Mouse (Mus musculus): Measurements from ENCODE around the gene Tmem217. TPM values are rescaled to one million over a fixed set of nuclear protein-coding genes. Genes with fewer than 3 reads are reported as not detected.
"Not testable (repeated sequence)": the region's sequence is repeated elsewhere in the genome, so short reads cannot be mapped to it uniquely, and the experiment has no call there.

Tmem217 gene
- polyA plus RNA-seq, 1 experiment from 2014 or later: 0.33 TPM

DNA sequence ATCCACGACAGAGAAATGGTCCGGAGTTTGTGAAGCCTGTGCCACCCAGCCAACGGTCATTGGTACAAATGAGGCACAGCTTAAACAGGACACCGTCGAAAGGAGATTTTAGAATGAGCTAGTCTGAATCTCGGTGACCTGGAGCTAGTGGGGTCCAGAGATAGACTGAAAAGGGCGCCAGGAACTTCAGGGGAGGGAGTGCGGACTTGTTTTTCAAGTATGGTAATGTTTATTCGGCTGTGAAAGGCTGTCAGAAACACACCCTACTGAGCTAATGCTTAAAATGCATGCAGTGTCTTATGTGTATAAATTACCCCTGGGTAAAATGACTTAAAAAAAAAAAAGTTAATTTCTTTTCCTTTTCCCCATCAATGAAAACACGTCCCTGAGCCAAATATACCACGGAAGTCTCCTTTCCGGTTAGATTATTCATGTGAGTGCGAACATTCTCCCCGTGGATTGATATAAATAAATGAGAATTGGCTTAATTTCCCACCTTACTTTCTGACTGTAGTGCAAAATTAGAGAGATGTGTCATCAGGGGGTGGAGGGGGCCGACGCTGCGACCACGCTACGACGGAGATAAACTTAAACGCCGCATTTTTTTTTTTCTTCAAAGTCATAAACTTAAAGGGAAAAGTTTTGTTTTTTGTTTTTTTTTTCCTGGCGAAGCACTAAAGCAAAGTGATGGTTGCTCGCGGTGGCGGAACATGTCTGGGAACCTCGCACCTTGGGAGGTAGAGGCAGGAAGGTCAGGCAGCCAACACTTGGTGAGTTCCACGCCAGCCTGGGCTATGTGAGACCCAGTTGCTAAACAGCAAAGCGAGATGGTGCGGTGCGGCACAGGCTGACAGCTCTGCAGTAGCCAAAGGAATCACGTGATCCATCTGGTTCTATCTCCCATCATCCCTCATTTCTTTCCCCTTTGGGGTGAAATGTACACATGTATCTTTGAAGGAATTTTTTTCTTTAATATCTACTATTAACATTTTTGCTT is 49.2 kb downstream of the Tmem217 start:
- no peaks in the 10 kb centered on the region for H3K27me3 ChIP-seq
- TF ChIP-seq CTCF (IDR thresholded peaks at IDR 0.05): no peak
- DNase-seq (ENCODE audit: low read depth, low spot score) (no peak), ATAC-seq (no peak)
- ChIA-PET POLR2A (no interaction called here), CTCF (interaction anchor here (1.2 kb wide), 1 partner anchor 101 kb away, joined by 3 read pairs; no protein-coding TSS in a partner anchor)
- in situ Hi-C loops (cut with MboI; ENCODE audit: low pct_unique_long_range_greater_than_20kb): no loop called here

DNA sequence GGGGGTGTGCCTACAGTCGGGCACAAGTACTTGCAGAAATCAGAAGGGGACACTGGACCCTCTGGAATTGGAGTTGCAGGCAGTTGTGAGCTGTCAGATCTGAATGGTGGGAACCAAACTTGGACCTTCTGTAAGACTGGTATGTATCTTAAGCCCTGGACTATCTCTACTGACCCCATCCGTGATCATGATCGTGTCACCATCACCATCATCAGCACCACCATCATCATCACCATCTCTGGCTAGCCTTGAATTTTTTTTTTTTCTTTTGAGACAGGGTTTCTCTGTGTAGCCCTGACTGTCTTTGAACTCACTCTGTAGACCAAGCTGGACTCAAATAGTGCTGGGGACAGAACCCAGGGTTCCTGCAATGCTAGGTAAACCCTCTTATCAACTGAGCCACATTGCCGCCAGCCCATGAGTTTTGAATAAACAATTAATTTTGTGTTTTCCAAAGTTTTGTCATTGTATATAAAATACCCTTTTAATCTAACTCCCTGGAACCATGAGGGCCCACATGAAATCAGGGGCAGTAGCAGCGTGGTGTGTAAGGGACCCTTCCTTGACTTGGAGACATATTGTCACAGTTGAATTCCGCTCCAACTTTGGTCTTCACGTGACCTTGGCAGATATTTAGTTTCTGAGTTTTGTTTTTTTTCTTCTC is 50.0 kb downstream of the Tmem217 start:
- H3K27me3 ChIP-seq: no peaks in the 10 kb centered on the region
- ATAC-seq (no peak), DNase-seq (ENCODE audit: low read depth, low spot score) (no peak)
- ChIA-PET CTCF (interaction anchor here (1.2 kb wide), 1 partner anchor 100 kb away, joined by 3 read pairs; no protein-coding TSS in a partner anchor), POLR2A (no interaction called here)
- no peak for TF ChIP-seq CTCF (IDR thresholded peaks at IDR 0.05)
- in situ Hi-C loops (cut with MboI; ENCODE audit: low pct_unique_long_range_greater_than_20kb): no loop called here

DNA sequence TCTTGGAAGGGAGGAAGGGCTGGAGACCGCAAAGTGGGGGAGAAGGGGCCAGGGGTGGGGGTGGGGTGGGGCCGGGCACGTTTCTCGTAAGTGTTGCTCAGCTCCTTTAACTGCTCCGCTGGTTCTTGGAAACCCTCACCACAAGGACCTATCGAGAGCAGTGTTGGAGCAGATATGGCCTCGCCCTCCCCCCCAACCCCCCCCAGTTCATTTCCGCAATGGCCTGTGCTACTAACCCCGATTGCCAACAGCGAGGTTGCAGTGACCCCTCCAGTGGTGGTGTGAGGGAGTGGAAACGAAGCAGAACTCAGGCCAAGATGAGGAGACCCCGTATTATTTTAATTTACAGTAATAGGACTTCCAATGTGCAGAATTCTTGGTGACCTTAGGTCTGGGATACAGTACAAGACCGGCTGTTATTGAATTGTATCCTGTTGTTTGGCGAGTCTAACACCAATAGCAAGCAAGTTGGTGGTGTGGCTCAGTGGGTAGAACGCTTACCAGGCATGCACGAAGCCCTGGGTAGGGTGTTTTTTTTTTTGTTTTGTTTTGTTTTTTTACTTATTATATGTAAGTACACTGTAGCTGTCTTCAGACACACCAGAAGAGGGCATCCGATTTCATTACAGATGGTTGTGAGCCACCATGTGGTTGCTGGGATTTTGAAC is 51.2 kb downstream of the Tmem217 start:
- H3K27me3 ChIP-seq: no peaks in the 10 kb centered on the region
- in situ Hi-C loops (cut with MboI; ENCODE audit: low pct_unique_long_range_greater_than_20kb): no loop called here
- POLR2A ChIA-PET: no interaction called here
- TF ChIP-seq CTCF (IDR thresholded peaks at IDR 0.05): no peak
- DNase-seq (ENCODE audit: low read depth, low spot score) (no peak), ATAC-seq (no peak)
- CTCF ChIA-PET: interaction anchor here (0.8 to 1.4 kb wide), 2 partner anchors 10 to 130 kb away, joined by 3 read pairs; no protein-coding TSS in a partner anchor

DNA sequence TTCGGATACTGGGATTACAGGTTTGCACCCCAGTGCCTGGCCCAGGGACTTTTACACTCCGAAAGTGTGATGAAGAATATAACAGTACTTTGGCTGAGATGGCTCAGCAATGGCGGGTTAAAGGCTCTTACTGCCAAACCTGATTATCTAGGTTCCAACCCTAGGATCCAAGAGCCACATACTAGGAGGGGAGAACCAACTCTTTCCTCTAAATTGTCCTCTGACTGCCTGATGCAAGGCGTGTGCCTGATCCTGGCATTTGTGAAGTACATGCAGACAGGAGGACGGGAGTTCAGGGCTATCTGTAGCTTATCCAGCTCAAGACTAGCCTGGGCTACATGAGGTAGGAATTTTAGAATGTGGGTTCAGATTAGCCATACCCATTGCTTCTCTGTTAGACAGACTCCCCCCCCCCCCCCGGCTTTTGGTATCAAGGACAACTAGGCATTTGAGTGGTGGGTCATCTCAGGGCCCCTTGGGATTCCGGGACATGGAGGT is 51.9 kb downstream of the Tmem217 start:
- POLR2A ChIA-PET: no interaction called here
- DNase-seq (ENCODE audit: low read depth, low spot score) (no peak), ATAC-seq (no peak)
- no peak for TF ChIP-seq CTCF (IDR thresholded peaks at IDR 0.05)
- CTCF ChIA-PET: interaction anchor here (0.8 to 1.4 kb wide), 2 partner anchors 10 to 129 kb away, joined by 3 read pairs; no protein-coding TSS in a partner anchor
- no peaks in the 10 kb centered on the region for H3K27me3 ChIP-seq
- in situ Hi-C loops (cut with MboI; ENCODE audit: low pct_unique_long_range_greater_than_20kb): no loop called here

DNA sequence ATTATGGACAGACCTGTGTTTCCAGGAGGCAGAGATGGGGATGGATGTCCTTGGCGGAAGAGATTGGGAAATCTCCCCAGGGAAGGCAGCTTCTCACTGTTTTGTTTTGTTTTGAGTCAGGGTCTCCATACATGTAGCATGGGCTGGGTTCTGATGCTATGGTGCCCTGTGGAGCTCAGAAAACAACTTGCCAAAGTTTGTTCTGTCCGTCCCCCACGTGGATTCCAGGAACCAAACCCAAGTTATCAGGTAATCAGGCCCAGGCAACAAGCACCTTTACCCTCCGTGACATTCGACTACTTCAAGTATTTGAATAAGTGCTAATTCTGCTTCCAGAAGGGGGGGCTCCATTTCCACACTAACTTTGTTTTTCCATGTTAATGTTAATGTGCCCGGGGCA is 52.7 kb downstream of the Tmem217 start:
- no peak for ATAC-seq
- no peak for TF ChIP-seq CTCF (IDR thresholded peaks at IDR 0.05)
- ChIA-PET POLR2A (no interaction called here), CTCF (interaction anchor here (0.9 to 1.1 kb wide), 2 partner anchors 14 to 253 kb away, joined by 3 read pairs; no protein-coding TSS in a partner anchor)
- H3K27me3 ChIP-seq: no peaks in the 10 kb centered on the region
- in situ Hi-C loops (cut with MboI; ENCODE audit: low pct_unique_long_range_greater_than_20kb): no loop called here
- no peak for DNase-seq (ENCODE audit: low read depth, low spot score)

DNA sequence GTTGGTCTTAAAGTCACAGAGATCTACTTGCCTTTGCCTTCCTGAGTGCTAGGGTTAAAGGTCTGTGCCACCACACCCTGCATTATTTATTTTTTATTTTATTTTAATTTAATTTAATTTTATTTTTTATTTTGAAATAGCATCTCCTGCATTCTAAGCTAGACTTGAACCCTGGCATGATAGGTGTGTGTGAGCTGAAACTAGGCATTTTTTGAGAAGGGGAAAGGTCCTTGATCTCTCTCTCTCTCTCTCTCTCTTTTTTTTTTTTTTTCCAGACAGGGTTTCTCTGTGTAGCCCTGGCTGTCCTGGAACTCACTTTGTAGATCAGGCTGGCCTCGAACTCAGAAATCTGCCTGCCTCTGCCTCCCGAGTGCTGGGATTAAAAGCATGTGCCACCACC is 53.2 kb downstream of the Tmem217 start:
- DNase-seq (ENCODE audit: low read depth, low spot score); POLR2A ChIA-PET; H3K27me3 ChIP-seq; ATAC-seq; in situ Hi-C loops (cut with MboI; ENCODE audit: low pct_unique_long_range_greater_than_20kb): not testable (repeated sequence)
- CTCF ChIA-PET: interaction anchor here (0.9 to 1.1 kb wide), 2 partner anchors 14 to 252 kb away, joined by 3 read pairs; no protein-coding TSS in a partner anchor

DNA sequence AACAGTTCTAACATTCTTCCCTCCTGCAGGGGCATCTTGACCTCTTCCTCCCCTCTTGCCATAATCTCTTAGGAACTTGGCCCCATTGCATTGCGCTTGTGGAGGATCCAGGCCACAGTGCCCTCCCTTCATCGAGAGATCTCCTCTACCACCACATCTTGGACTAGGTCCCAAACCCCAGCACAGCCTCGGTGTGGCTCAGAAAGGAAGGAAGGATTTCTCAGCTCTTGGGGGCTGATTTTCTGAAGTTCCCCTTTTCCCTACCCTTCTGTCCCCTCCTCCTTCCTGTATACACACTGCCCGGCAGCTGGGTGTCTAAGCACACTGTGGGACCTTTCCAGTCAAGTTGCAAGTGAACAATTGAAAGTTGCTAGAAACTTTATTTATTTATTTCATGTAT is 54.2 kb downstream of the Tmem217 start:
- H3K27me3 ChIP-seq: no peaks in the 10 kb centered on the region
- in situ Hi-C loops (cut with MboI; ENCODE audit: low pct_unique_long_range_greater_than_20kb): no loop called here
- ChIA-PET POLR2A (no interaction called here), CTCF (no interaction called here)
- no peak for TF ChIP-seq CTCF (IDR thresholded peaks at IDR 0.05)
- DNase-seq (ENCODE audit: low read depth, low spot score) (no peak), ATAC-seq (no peak)

DNA sequence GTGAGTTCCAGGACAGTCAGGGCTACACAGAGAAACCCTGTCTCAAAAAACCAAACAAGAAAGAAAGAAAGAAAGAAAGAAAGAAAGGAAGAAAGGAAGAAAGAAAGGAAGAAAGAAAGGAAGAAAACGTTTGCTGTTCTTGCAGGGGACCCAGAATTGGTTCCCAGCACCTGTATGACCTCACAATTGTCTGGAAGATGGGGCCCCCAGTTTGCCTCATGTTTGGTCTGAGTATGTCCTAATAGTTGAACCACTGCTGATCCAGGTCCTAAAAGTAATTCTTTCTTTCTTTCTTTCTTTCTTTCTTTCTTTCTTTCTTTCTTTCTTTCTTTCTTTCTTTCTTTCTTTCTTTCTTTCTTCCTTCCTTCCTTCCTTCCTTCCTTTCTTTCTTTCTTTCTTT is 54.7 kb downstream of the Tmem217 start:
- POLR2A ChIA-PET; CTCF ChIA-PET; in situ Hi-C loops (cut with MboI; ENCODE audit: low pct_unique_long_range_greater_than_20kb); ATAC-seq; DNase-seq (ENCODE audit: low read depth, low spot score); H3K27me3 ChIP-seq: not testable (repeated sequence)

DNA sequence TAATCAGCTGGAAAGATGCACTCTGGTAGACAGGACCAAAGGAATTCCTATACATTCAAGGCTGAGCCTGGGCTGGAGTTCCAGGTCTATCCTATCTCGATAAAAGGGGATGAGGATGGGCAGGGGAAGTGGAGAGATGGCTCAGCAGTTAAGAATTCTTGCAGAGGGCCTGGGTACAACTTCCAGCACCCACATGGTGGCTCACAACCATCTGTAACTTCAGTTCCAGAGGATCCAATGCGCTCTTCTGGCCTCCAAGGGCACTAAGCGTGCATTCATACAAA is 55.2 kb downstream of the Tmem217 start:
- CTCF ChIA-PET: no interaction called here

DNA sequence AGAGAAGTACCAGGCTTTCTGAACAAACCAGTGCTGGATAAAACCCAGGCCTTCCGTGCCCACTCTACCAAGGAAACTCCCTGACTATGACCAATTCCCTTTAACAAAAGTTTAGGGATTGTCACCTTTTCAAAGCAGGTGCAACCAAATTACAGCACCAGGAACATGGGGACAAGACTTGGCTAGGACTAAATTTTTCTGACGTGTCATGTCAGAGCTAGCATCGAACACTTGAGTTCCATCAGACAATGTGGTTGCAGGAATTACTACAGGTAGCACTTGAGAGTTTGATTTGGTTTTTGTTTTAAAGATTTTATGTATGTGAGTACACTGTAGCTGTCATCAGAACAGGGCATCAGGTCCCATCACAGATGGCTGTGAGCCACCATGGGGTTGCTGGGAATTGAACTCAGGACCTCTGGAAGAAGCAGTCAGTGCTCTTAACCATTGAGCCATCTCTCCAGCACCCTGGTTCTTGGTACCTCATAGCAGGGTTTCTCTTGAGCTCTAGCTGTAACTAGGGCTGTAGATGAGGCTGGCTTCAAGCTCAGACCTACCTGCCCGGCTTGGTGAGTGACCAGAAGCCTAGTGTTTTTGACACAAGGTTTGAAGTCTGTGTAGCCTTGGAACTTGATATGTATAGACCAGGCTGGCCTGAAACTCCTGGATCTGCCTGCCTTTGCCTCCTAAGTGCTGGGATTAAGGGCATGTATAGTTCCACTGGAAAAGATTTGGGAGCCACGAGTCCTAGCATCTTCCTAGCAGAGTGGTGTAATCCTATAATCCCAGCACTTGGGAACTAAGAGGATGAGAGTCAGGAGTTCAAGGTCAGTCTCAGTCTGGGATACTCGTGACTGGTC is 55.7 kb downstream of the Tmem217 start:
- no peak for DNase-seq (ENCODE audit: low read depth, low spot score)
- in situ Hi-C loops (cut with MboI; ENCODE audit: low pct_unique_long_range_greater_than_20kb): no loop called here
- ChIA-PET CTCF (no interaction called here), POLR2A (no interaction called here)
- no peak for TF ChIP-seq CTCF (IDR thresholded peaks at IDR 0.05)
- no peaks in the 10 kb centered on the region for H3K27me3 ChIP-seq
- ATAC-seq: no peak

More for the DNA sequence above, 55.2 kb downstream of the Tmem217 start:
- in situ Hi-C loops (cut with MboI; ENCODE audit: low pct_unique_long_range_greater_than_20kb): no loop called here
- H3K27me3 ChIP-seq: no peaks in the 10 kb centered on the region
- POLR2A ChIA-PET: no interaction called here
- DNase-seq (ENCODE audit: low read depth, low spot score): no peak
- no peak for TF ChIP-seq CTCF (IDR thresholded peaks at IDR 0.05)
- no peak for ATAC-seq
